Mouse (Mus musculus): ENCODE results near the gene Eml2.

Eml2 gene

GRCm38 (mm10) chr7:19230041-19230580, 53.9 kb downstream of the Eml2 start:
- DNase-seq (ENCODE audit: low spot score in 2 of 2), result no peak

- DNase-seq (ENCODE audit: low spot score in 2 of 2), result no peak
Observed at GRCm38 (mm10) chr7:19230899-19231298, 54.7 kb downstream of the Eml2 start.

GRCm38 (mm10) chr7:19231849-19232248, 55.6 kb downstream of the Eml2 start:
- DNase-seq (ENCODE audit: low spot score in 2 of 2), result no peak

GRCm38 (mm10) chr7:19234652-19235051, 58.4 kb downstream of the Eml2 start:
- no peak for DNase-seq (ENCODE audit: low spot score in 2 of 2)

- DNase-seq (ENCODE audit: low spot score in 2 of 2), result no peak
Observed at GRCm38 (mm10) chr7:19235092-19235671, 59.0 kb downstream of the Eml2 start.

- DNase-seq (ENCODE audit: low spot score in 2 of 2), result no peak
Observed at GRCm38 (mm10) chr7:19236411-19236810, 60.2 kb downstream of the Eml2 start.

- DNase-seq (ENCODE audit: low spot score in 2 of 2), result no peak
Observed at GRCm38 (mm10) chr7:19238344-19238743, 62.1 kb downstream of the Eml2 start.

- peak; percentile 93 to 95 for DNase-seq (ENCODE audit: low spot score in 2 of 2)
Observed at GRCm38 (mm10) chr7:19239423-19239822, 63.2 kb downstream of the Eml2 start.

- DNase-seq (ENCODE audit: low spot score in 2 of 2), result no peak
Observed at GRCm38 (mm10) chr7:19239986-19240385, 63.8 kb downstream of the Eml2 start.

GRCm38 (mm10) chr7:19240905-19241463, 64.8 kb downstream of the Eml2 start:
- DNase-seq (ENCODE audit: low spot score in 2 of 2), result no peak

GRCm38 (mm10) chr7:19242005-19242404, 65.8 kb downstream of the Eml2 start:
- no peak for DNase-seq (ENCODE audit: low spot score in 2 of 2)

- peak in 1 of 2 experiments; percentile 59 for DNase-seq (ENCODE audit: low spot score in 2 of 2)
Observed at GRCm38 (mm10) chr7:19243858-19244257, 67.6 kb downstream of the Eml2 start.

- DNase-seq (ENCODE audit: low spot score in 2 of 2), result no peak
Observed at GRCm38 (mm10) chr7:19245083-19245482, 68.9 kb downstream of the Eml2 start.

GRCm38 (mm10) chr7:19246855-19247254, 70.6 kb downstream of the Eml2 start:
- no peak for DNase-seq (ENCODE audit: low spot score in 2 of 2)

GRCm38 (mm10) chr7:19247511-19247910, 71.3 kb downstream of the Eml2 start:
- no peak for DNase-seq (ENCODE audit: low spot score in 2 of 2)

GRCm38 (mm10) chr7:19252078-19252477, 75.9 kb downstream of the Eml2 start:
- no peak for DNase-seq (ENCODE audit: low spot score in 2 of 2)

- no peak for DNase-seq (ENCODE audit: low spot score in 2 of 2)
Observed at GRCm38 (mm10) chr7:19253437-19253836, 77.2 kb downstream of the Eml2 start.

- DNase-seq (ENCODE audit: low spot score in 2 of 2), result no peak
Observed at GRCm38 (mm10) chr7:19255395-19255794, 79.2 kb downstream of the Eml2 start.

Data from frontal cortex, postnatal 36 days (tissue).